Mouse (Mus musculus): ENCODE measurements around the gene Lyrm2.

GRCm38 (mm10) chr4:32828385-32829077 lies 28.5 kb downstream of the Lyrm2 start:
- no peak for TF ChIP-seq CTCF (IDR thresholded peaks at IDR 0.05; ENCODE audit: low read depth)
- no peak for TF ChIP-seq EP300 (IDR thresholded peaks at IDR 0.05; ENCODE audit: low read depth)

Measured in heart, postnatal 0 days (tissue).